ENCODE assay signal across 24 mouse cellular contexts in the genomic region with DNA sequence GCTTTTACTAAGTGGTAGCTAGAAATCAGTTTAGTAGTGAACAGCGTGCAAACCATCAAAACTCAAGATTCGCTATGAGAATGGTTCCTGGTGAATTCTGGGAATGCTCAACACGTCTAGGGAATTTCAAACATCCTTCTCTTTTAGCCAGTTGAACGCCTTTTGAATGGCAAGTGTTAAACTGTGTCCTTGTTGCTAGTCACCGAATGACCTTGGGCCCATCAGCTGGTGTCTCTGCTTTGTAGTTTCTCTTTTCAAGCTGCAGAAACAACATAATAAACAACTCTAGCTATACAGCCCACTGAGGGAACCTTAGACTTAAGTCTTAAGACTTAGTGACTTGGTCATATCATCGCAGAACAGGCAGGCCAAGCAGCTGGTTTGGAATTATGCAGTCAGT. TPM values are rescaled to one million over a fixed set of nuclear protein-coding genes. Genes with fewer than 3 reads are reported as not detected.
A peak's percentile ranks its signal among the peaks of the same experiment; 100 is the strongest.
DNase-seq lines count a peak whose midpoint lies in the region; ATAC-seq and TF ChIP-seq lines count a peak whose summit lies in the region.
"Had no signal": no experiment of that assay in that cellular context is flagged by ENCODE, and none has a peak within 500 bp of the region (broad histone marks: within the 10 kb centered on the region; RNA-seq: fewer than 3 reads in every experiment).

No protein-coding gene starts in this region.

- H3K4me3 ChIP-seq in liver, postnatal 0 days (ENCODE audit: low read depth, low read length), result no peak overlapping the region
- H3K4me3 ChIP-seq: forebrain, embryonic 10.5 days; forebrain, embryonic 13.5 days; gastrocnemius, adult 2 months; hindbrain, embryonic 12.5 days; hindbrain, embryonic 15.5 days had no signal

- no peak for TF ChIP-seq EP300 in liver, postnatal 0 days (IDR thresholded peaks at IDR 0.05; ENCODE audit: low read depth)

- no peak overlapping the region for H3K4me2 ChIP-seq in liver, postnatal 0 days (ENCODE audit: low read depth, low read length)
- H3K4me2 ChIP-seq: forebrain, embryonic 13.5 days; heart, embryonic 11.5 days; hindbrain, embryonic 12.5 days; hindbrain, embryonic 15.5 days had no signal

- peak; percentile 28 for DNase-seq in adrenal gland, adult 2 months
- no peak for DNase-seq in adrenal gland, adult 8-10 months
- peak; percentile 4 for DNase-seq in ES-CJ7 (ENCODE audit: low read depth, low spot score)
- DNase-seq in ZHBTc4 (ENCODE audit: low read depth, low spot score), result peak; percentile 56
- peak; percentile 18 to 49 for DNase-seq in adrenal gland, postnatal 36 days
- no peak for DNase-seq in left cerebral cortex, postnatal 10 days (ENCODE audit: extremely low spot score in 1 of 2, low spot score in 2 of 2)
- no peak for DNase-seq in liver, postnatal 0 days
- DNase-seq: B cell, adult 2 months; cerebellum, adult 18-20 months; cerebellum, adult 9-10 months; cerebellum, postnatal 14 days; forebrain, postnatal 0 days; gastrocnemius, adult 2 months; gastrocnemius, postnatal 14 days; heart, adult 11 months had no signal

- H3K36me3 ChIP-seq in liver, postnatal 0 days (replicated peaks; ENCODE audit: insufficient read depth, low read length), result no peaks in the 10 kb centered on the region
- H3K36me3 ChIP-seq: forebrain, embryonic 10.5 days; hindbrain, embryonic 12.5 days; hindbrain, embryonic 15.5 days had no signal

- no peak for ATAC-seq in liver, postnatal 0 days
- ATAC-seq: forebrain, embryonic 13.5 days; forebrain, postnatal 0 days; intestine, postnatal 0 days had no signal

- no peaks in the 10 kb centered on the region for H3K9me3 ChIP-seq in liver, postnatal 0 days (ENCODE audit: low read length)
- H3K9me3 ChIP-seq: forebrain, embryonic 10.5 days; forebrain, embryonic 13.5 days; hindbrain, embryonic 12.5 days; hindbrain, embryonic 15.5 days had no signal

- no peaks in the 10 kb centered on the region for H3K27me3 ChIP-seq in liver, postnatal 0 days (ENCODE audit: insufficient read depth, low read length)
- H3K27me3 ChIP-seq: CH12.LX; forebrain, embryonic 13.5 days; hindbrain, embryonic 12.5 days; hindbrain, embryonic 15.5 days had no signal

- no peak overlapping the region for H3K27ac ChIP-seq in liver, postnatal 0 days (ENCODE audit: low read depth)
- H3K27ac ChIP-seq: forebrain, embryonic 10.5 days; forebrain, embryonic 13.5 days; gastrocnemius, adult 2 months; hindbrain, embryonic 12.5 days; hindbrain, embryonic 15.5 days had no signal

- intact Hi-C loops in left cerebral cortex, postnatal 10 days (cut with DNase I), result no loop called here

- no peaks in the 10 kb centered on the region for H3K4me1 ChIP-seq in liver, postnatal 0 days (ENCODE audit: insufficient read depth)
- H3K4me1 ChIP-seq: forebrain, embryonic 10.5 days; forebrain, embryonic 13.5 days; hindbrain, embryonic 12.5 days; hindbrain, embryonic 15.5 days had no signal

- 77% methylated on average over 6 of the region's 6 CpGs for WGBS in liver, postnatal 0 days (ENCODE audit: insufficient replicate concordance)

- TF ChIP-seq CTCF in liver, postnatal 0 days (IDR thresholded peaks at IDR 0.05; ENCODE audit: low read depth), result no peak

- no peak overlapping the region for H3K9ac ChIP-seq in liver, postnatal 0 days (replicated peaks)
- H3K9ac ChIP-seq: forebrain, embryonic 13.5 days; forebrain, postnatal 0 days; hindbrain, embryonic 12.5 days; hindbrain, embryonic 15.5 days had no signal

RNA-seq across cellular contexts. Expression of gene Rorb, which starts 36.2 kb away (rescaled TPM):
- total RNA-seq in adrenal gland, adult 2 months (2021), result under 1 TPM; 0.41 to 0.49 TPM
- polyA plus RNA-seq in adrenal gland, adult 2 months (2012; rRNA removed), result 0.02 and 0.04 TPM in 2 replicates
- total RNA-seq in adrenal gland, adult 8-10 months (2022), result under 1 TPM; 0.46 to 1.00 (median 0.54) TPM
- under 1 TPM; 0.23 to 0.26 TPM for total RNA-seq in adrenal gland, postnatal 36 days (2021)
- total RNA-seq in left cerebral cortex, postnatal 10 days (2021), result 10 to 100 TPM; 58.7 to 60.0 TPM
- polyA plus RNA-seq in liver, postnatal 0 days (2015; fragmentation: Nextera tagmentation; extraction: Ambion mirVana), result not detected in 2 replicates
- total RNA-seq: CH12.LX; hematopoietic stem cell, adult 5-6 weeks; MEL had no signal

Comparison
In these comparisons a context has a peak if more than half of its experiments do, and no peak if none do; other contexts are left out.
1. DNase-seq: peak in adrenal gland, adult 2 months (single experiment), ES-CJ7 (single experiment), ZHBTc4 (single experiment) and adrenal gland, postnatal 36 days (2 of 2); none in adrenal gland, adult 8-10 months (single experiment), left cerebral cortex, postnatal 10 days (0 of 2) and liver, postnatal 0 days (single experiment).
2. RNA of gene Rorb, which starts 36.2 kb away (total RNA-seq): 58.7 to 60.0 TPM in left cerebral cortex, postnatal 10 days; 0.46 to 1.00 TPM in adrenal gland, adult 8-10 months, 0.41 to 0.49 TPM in adrenal gland, adult 2 months and 0.23 to 0.26 TPM in adrenal gland, postnatal 36 days; every median in the first group is over 10 times any median in the second.